Mouse (Mus musculus) macrophage (primary cell): ENCODE measurements around the gene Zfp292. TPM values are rescaled to one million over a fixed set of nuclear protein-coding genes. Genes with fewer than 3 reads are reported as not detected.

Experiments
- H3K27ac ChIP-seq: fragments of 350-480 bp; formaldehyde crosslinking; 2 replicates; pipeline ENCODE4 v1.9.0; 2021
- H3K36me3 ChIP-seq: fragments of 350-480 bp; formaldehyde crosslinking; 2 replicates; pipeline ENCODE4 v1.9.0; 2021; ENCODE audit errors: inconsistent target
- H3K4me3 ChIP-seq: fragments of 350-480 bp; formaldehyde crosslinking; 2 replicates; pipeline ENCODE4 v1.9.0; 2021; ENCODE audit errors: inconsistent target
- H3K79me2 ChIP-seq: fragments of 350-480 bp; formaldehyde crosslinking; 2 replicates; pipeline ENCODE4 v1.9.0; 2021; ENCODE audit errors: inconsistent target
- WGBS: methylation state at CpG from one replicate; pipeline ENCODE4 v1.1.7; 2026; ENCODE audit warnings: inconsistent platforms; ENCODE audit not compliant: missing documents; 5-methylcytosine and 5-hydroxymethylcytosine counted together
- polyA plus RNA-seq: library from polyadenylated mRNA; stranded (reverse); fragments of 250-400 nt; gene quantifications from 3 replicates; pipeline ENCODE4 v1.2.4, GENCODE M21; 2018; ENCODE audit warnings: inconsistent platforms

The Zfp292 gene
- polyA plus RNA-seq, 1 experiment from 2014 or later = 8.3 TPM

DNA sequence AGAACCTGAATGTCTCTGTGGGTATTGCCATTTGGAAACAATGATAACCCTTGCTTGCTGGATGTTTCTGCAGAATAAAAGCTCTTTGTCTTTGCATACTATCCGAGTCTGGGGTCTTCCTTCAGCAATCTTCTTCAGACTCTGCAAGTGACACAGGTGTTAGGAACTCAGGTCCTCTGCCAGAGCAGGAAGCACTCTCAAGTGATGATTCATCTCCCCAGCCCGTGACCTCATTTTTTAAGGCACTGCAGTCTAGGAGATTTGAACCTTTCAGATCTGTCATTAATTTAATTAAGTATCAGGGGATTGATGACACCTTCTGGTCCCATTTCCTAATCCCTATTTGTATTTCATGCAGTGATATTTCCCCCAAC, 7.0 kb upstream of the Zfp292 start:
- Histone ChIP-seq H3K79me2 (no peaks in the 10 kb centered on the region), H3K27ac (no peak overlapping the region), H3K4me3 (no peak overlapping the region), H3K36me3 (no peaks in the 10 kb centered on the region)
- 88% methylated on average over 2 of the region's 2 CpGs for WGBS

DNA sequence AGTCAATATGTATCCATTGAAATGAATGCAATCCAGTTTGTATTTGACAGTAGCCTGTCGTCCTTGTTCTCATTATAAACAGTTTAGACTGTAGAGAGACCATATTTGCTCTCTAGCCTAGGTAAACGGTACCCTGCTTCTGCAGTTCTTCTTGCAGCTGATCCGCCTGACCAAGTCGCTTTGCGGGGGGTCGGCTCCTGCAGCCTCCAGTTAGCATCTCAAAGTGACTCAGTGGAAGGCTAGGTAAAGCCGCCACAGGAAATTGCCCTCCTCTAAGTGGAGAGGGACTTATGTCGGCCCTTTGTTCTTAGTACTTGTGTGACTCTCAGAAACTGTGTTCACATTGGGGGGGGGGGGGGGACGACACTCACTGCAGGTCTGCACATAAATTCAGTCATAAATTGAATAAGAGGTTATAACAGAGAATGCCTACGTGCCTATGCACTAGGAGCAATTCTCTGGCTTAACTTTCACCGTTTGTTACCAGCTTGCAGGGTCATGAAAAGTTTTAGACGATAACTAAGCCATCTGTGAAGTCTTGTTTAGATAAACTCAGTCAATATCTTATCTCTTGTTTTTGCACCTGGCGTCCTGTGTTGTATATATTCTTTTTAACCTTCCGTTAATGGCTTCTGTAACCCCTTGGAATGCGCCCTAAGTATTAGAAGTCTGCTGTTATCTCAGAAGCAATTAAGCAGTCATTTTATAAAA, 6.5 kb upstream of the Zfp292 start:
- 75% methylated on average over 15 of the region's 15 CpGs for WGBS
- Histone ChIP-seq H3K27ac (no peak overlapping the region), H3K36me3 (no peaks in the 10 kb centered on the region), H3K79me2 (no peaks in the 10 kb centered on the region), H3K4me3 (no peak overlapping the region)

DNA sequence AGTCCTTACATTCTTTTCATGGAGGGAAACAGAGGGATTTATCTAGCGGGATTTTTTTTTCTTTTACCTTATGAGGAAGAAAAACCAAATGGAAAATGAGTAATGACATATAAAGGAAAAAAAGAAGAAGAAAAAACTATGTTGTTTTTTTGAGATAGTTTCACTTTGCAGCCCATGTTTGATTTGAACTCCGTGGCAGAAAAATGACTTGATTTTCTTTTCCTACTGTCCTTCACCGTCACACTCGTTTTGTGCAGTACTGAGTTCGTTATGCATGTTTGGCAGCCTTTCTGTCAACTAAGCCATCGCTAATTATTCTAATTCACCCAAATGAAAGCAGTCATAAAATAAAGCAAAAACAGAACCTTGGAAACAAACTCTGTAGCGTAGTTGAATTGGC, 4.5 kb upstream of the Zfp292 start:
- Histone ChIP-seq H3K36me3 (no peaks in the 10 kb centered on the region), H3K4me3 (peak overlapping the region; percentile 64), H3K79me2 (peaks cover 8% of the 10 kb centered on the region; the same call in 1 of the 2 replicates), H3K27ac (peak overlapping the region; percentile 45)
- 8% methylated on average over 7 of the region's 7 CpGs for WGBS

DNA sequence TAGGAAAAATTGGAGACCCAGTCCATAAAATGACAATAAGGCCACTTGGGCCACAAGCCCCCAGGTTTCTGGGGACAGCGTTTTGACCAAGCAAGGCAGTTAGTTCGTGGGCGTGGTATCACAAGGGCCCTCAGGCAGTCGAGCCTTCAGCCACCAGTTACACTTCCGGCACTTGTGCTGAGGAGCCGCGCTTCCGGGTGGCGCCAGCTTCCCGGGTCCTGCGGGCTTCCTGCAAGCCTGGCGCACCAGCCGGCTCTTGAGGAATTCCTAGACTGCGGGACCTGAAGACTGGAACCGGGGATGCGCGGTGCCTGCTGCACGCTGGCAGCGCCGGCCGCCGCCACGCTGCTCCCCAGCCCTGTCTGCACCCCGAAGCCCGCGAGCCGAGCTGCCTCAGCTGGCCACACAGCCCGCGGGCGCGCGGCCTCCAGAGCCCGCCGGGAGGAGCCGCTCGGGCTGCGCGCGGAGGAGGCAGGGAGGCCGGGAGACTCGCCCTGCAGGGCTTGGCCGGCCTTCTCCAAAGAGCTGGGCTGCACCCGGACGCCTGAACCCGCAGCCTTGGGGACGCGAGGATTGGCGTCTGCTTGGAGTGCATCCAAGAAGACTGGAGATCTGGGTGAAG, 3.8 kb upstream of the Zfp292 start:
- Histone ChIP-seq H3K27ac (peak overlapping the region; percentile 45), H3K4me3 (peak overlapping the region; percentile 64), H3K36me3 (no peaks in the 10 kb centered on the region), H3K79me2 (peaks cover 15% of the 10 kb centered on the region)
- under 1% methylated on average over 39 of the region's 48 CpGs for WGBS

DNA sequence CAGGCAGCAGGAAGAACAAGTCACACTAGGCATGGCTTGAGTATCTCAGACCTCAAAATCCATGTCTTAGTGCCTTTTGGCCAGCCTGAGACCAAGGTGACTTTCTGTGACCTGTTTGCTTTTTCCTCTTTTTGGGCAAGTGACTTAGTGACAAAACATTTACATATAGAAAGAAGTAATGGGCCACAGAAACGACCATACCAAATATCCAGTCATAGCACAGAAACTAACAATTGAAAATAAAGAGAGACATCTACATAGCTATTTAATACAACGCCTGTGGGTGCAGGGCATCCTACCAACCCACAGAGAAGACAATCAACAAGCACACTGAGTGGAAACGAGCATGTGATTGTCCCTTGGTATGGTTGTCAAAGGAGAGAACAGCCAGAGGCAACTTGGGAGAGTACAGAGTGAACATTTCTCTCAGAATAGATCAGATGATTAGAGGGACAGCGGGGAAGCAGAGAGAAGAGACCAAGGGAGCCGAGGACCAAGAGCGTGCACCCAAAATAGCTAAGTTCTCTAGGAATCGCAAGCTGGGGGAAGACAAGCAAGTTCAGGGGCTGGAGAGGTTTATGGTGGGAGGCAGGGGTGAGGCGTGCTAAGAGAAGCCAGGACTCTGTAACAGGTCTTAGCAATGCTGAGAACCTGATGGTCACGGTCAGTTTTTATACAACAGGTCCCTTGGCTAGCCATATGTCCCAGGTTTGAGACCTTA, 3.0 kb upstream of the Zfp292 start:
- H3K27ac ChIP-seq = peak overlapping the region; percentile 28

DNA sequence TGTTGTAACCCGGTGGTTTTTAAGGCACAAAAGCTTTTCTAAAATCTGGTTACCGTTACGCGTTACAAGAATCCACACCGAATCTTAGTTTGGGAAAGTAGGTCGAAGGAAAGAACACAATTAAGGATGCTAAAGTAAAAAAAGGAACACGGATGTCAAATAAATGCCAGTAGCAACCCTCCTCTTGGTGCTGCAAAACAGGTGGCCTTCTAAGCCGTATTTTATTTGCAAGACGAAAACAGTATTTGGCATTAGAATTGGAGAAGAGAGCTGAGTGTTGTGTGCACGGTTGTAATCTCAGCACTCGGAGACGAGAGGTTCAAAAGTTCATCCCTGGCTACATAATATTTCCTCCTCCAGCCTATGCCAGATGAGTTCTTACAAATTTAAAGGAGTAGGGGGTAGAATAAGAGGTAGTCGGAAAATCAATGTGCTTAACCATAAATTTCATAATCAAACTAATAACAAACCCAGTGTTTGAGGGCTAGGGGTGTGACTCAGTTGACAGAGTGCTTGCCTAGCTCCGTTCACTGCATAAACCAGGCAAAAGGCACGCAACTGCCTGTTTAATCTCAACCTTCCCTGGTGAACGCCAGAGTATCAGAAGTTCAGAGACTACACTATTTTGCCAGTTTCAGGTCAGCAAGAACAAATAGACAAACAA, 738 bp upstream of the Zfp292 start:
- WGBS = 47% methylated on average over 13 of the region's 16 CpGs
- Histone ChIP-seq H3K27ac (peak overlapping the region; percentile 60), H3K36me3 (no peaks in the 10 kb centered on the region), H3K79me2 (peaks cover 46% of the 10 kb centered on the region), H3K4me3 (peak overlapping the region; percentile 39)

More for the DNA sequence above, 3.0 kb upstream of the Zfp292 start:
- Histone ChIP-seq H3K36me3 (no peaks in the 10 kb centered on the region), H3K4me3 (peak overlapping the region; percentile 18; the same call in 1 of the 2 replicates), H3K79me2 (peaks cover 23% of the 10 kb centered on the region)
- WGBS = 74% methylated on average over 8 of the region's 9 CpGs

DNA sequence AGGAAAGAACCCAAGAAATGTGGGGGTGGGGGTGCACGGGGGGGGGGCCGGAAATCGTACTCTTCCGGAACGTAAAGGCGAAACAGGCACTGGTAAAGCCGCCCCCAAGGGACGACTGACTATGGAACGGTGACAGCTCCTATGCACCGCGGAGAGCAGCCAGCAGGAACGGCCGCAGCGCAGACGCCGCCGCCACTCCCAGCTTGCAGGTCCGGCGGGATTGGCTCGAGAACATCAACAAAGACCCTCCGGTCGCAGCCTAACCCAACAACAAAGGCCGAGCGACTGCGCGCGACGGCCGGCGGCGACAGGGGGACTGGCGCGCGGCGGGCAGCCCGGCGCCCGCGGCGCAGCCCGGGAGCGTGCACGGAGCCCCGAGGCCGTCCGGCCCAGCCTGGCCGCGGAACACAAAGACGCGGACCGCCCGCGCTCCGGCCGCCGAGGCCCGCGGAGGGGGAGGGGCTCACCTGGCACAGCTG, 430 bp downstream of the Zfp292 start:
- Histone ChIP-seq H3K79me2 (peaks cover 57% of the 10 kb centered on the region), H3K36me3 (no peaks in the 10 kb centered on the region), H3K27ac (peak overlapping the region; percentile 35), H3K4me3 (peak overlapping the region; percentile 43)
- under 1% methylated on average over 22 of the region's 58 CpGs for WGBS

DNA sequence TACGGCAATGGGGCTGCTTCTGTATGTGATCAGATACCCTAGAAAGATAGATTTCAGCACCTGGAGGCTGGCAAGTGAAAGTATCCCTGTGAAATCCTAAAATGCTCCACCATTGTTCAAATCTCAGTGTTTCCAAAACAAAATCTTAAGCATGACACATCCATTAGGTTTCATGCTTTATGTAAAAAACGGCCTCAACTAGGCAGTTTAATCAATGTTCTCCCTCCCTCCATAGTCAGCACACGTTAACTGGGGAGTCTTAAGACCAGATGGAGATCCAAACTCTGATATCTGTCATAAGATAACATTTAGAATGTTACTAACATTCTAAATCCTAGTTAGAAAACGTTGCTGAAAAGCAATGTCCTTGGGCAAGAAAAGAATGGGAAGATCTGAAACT, 909 bp downstream of the Zfp292 start:
- Histone ChIP-seq H3K27ac (peak overlapping the region; percentile 35), H3K4me3 (peak overlapping the region; percentile 43), H3K79me2 (peaks cover 62% of the 10 kb centered on the region), H3K36me3 (no peaks in the 10 kb centered on the region)
- 16% methylated on average over 4 of the region's 4 CpGs for WGBS

DNA sequence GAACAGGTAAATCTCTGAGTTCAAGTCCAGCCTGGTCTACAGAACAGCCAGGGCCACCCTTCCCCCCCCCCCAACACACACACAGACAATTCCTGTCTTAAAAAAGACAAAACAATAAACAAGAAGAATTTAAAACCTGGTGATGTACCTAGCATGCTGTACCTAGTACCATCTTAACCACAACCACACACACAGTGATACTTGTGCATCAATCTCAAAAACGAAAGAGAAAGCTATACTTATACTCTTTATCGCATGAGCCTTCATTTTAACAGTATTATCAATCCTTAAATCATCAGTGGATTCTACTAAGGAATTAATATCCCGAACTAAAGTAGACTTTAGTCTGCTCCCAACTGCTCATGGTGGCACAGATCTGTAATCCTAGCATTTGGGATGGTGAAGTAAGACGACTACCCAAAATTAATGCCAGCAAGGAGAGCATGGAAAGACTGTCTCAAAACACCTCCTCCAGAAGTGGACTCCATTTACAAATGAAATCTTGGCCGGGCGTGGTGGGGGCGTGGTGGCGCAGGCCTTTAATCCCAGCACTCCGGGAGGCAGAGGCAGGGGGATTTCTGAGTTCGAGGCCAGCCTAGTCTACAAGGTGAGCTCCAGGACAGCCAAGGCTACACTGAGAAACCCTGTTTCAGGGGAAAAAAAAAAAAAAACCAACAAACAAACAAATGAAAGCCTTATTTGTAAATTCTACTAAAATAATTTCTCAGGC, 1.7 kb downstream of the Zfp292 start:
- peaks cover 70% of the 10 kb centered on the region for H3K79me2 ChIP-seq
- peak overlapping the region; percentile 43; the same call in 1 of the 2 replicates for H3K4me3 ChIP-seq
- H3K27ac ChIP-seq = no peak overlapping the region
- WGBS = 85% methylated on average over 10 of the region's 10 CpGs
- H3K36me3 ChIP-seq = no peaks in the 10 kb centered on the region

DNA sequence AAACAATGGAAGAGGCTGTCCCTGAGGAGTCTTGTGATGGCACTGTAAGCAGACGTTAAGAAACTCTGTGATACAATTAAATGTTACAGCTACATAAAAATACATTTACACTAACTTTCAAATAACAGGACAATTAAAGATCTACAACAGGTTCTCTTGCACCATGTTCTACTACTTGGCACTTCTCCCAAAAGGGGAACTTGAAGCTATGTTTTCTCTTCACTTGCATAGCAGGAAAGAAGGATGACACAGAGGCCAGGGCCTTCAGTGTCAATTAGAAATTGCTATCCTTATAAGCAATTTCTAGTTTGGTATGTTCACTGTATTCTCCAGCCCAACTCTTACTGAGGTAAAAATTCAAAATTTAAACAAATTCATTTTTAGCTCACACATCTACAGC, 8.5 kb downstream of the Zfp292 start:
- Histone ChIP-seq H3K36me3 (no peaks in the 10 kb centered on the region), H3K79me2 (peaks cover 100% of the 10 kb centered on the region), H3K4me3 (no peak overlapping the region), H3K27ac (no peak overlapping the region)
- WGBS = 50% methylated on average over 1 of the region's 1 CpGs

DNA sequence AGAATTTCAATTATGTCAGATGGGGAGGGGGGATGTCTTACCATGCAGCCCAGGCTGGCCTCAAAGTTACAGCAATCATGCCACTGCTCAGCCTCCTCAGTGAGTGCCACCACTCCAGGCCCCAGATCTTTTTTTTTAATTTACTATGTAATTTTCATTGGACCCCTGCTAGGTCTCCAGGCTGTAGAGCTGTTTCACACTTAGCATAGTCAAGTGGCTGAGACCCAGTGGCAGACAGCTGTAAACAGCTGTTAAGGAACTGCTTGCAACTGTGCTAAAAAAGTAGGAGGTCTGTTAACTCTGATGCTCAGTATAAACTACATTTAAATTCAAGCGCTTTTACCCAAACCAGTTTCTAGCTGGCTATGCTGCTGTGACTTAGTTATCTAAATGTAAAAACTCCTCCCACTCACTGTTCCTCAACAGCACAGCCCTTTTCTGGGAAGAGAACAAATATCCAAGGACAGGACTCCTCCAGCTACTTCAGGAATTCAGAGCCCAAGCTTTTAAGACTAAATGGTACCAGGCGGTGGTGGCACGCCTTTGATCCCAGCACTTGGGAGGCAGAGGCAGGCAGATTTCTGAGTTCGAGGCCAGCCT, 9.8 kb downstream of the Zfp292 start:
- H3K36me3 ChIP-seq = no peaks in the 10 kb centered on the region
- WGBS = 88% methylated on average over 3 of the region's 4 CpGs
- H3K79me2 ChIP-seq = peaks cover 100% of the 10 kb centered on the region
- H3K4me3 ChIP-seq = no peak overlapping the region
- H3K27ac ChIP-seq = no peak overlapping the region

DNA sequence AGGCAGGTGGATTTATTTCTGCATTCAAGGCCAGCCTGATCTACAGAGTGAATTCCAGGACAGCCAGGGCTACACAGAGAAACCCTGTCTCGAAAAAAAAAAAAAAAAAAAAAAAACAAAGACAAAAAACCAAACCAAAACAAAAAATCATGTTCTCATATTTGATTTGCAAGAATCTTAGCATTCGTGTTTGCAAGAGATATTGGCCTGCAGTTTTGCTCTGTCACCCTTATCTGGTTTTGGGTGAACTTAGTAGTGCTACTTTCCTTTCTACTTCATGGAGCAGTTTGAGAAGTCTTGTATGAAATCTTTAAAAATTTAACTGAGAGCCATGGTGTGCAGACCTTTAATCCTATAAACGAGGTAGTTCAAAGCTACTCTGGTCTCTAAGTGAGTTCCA, 12.9 kb downstream of the Zfp292 start:
- H3K79me2 ChIP-seq = peaks cover 100% of the 10 kb centered on the region
- H3K27ac ChIP-seq = no peak overlapping the region
- WGBS = 83% methylated on average over 2 of the region's 3 CpGs
- H3K4me3 ChIP-seq = no peak overlapping the region
- H3K36me3 ChIP-seq = no peaks in the 10 kb centered on the region

DNA sequence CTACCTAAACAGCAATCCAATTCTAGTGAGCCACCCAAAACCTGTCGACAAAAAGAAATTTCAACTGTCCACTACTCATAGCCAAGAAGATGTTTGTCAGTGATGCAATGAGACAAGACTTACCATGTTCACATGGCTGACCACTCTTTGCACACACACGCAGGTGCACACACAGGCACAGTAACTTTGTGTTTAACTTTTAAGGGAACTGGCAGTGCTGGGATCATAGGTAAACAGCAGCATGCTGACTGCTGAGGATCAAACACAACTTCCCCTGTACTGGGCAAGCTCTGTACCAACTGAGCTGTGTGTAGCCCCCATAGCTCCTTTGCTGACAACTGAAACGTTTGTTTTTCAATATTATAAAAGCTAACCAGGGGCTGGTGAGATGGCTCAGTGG, 21.3 kb downstream of the Zfp292 start:
- no peaks in the 10 kb centered on the region for H3K36me3 ChIP-seq
- 82% methylated on average over 3 of the region's 3 CpGs for WGBS

DNA sequence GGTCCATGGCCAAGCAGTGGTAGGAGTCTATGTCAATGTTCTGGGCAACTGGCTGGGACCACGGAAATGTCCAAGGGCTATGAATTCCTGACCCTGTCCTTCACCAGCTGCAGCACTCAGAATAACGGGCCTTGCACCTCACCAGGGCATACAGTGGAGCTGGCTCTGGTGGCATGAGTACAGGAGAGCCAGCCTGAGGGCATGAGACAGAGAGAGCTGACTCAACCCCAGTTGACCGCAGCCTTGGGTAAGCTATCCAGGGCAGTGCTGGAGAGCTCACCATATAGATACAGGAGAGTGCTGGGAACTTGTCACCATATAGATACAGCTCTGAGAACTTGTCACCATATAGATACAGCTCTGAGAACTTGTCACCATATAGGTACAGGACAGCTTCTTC, 23.3 kb downstream of the Zfp292 start:
- Histone ChIP-seq H3K27ac (no peak overlapping the region), H3K4me3 (no peak overlapping the region), H3K79me2 (peaks cover 100% of the 10 kb centered on the region), H3K36me3 (no peaks in the 10 kb centered on the region)
- 92% methylated on average over 3 of the region's 3 CpGs for WGBS

More for the DNA sequence above, 21.3 kb downstream of the Zfp292 start:
- no peak overlapping the region for H3K4me3 ChIP-seq
- peaks cover 100% of the 10 kb centered on the region for H3K79me2 ChIP-seq
- no peak overlapping the region for H3K27ac ChIP-seq
